Mouse (Mus musculus) lung, adult 2 months (tissue): Measurements from ENCODE around the gene Ankrd12. TPM values are rescaled to one million over a fixed set of nuclear protein-coding genes. Genes with fewer than 3 reads are reported as not detected.
"Not testable (repeated sequence)": the region's sequence is repeated elsewhere in the genome, so short reads cannot be mapped to it uniquely, and the experiment has no call there.

ENCODE experiments used
- DNase-seq: peaks from one replicate; pipeline ENCODE4 v3.0.0; 2022
- H3K4me1 ChIP-seq: fragments of 200-500 bp; 2 replicates; pipeline ENCODE4 v1.6.1; 2011; ENCODE audit warnings: low read length; ENCODE audit not compliant: control insufficient read depth, insufficient read depth
- H3K4me3 ChIP-seq: fragments of 200-500 bp; replicated peaks from 2 replicates; pipeline ENCODE3; 2011; ENCODE audit warnings: low read depth, mild to moderate bottlenecking, control low read depth, low read length; ENCODE audit errors: extremely low read depth
- CTCF ChIP-seq: fragments of 200-500 bp; IDR thresholded peaks from 2 replicates; pipeline ENCODE4 v1.5.1; 2011; ENCODE audit warnings: mild to moderate bottlenecking, low read length, control low read depth; ENCODE audit not compliant: insufficient read depth
- POLR2A ChIP-seq: fragments of 200-500 bp; IDR thresholded peaks from 2 replicates; pipeline ENCODE4 v1.6.1; 2011; ENCODE audit warnings: low read depth, mild to moderate bottlenecking, control low read depth, low read length, borderline replicate concordance; ENCODE audit errors: extremely low read depth
- WGBS: fragments of 180-500 bp; shearing (Covaris S2); methylation state at CpG from one replicate; pipeline ENCODE4 v1.1.7; 2018; 5-methylcytosine and 5-hydroxymethylcytosine counted together
- polyA plus RNA-seq: library from polyadenylated mRNA; depleted of rRNA; stranded (reverse); fragments of >200 nt; gene quantifications from 2 replicates; pipeline ENCODE4 v1.2.3, GENCODE M21; 2012

Gene Ankrd12
- polyA plus RNA-seq, 1 experiment = 5.4 TPM

DNA sequence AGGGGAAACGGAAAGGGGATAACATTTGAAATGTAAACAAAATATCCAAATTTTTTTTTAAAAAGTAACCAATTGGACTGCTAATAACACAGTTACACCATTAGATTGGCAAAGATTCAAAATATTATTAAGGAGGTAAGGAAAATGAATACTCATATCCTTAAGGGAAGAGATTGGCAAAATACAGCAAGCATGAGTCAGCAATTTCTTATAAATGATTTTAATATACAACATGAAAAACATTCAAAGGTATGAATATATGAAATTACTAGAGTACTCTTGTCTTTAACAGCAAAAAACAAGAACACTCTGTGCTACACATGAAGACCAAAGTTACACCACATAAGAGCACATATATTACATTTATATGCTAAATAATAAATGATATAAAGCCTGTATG, 8.1 kb upstream of the Ankrd12 start:
- TF ChIP-seq POLR2A = no peak
- TF ChIP-seq CTCF = no peak
- no peak for DNase-seq
- WGBS = 65% methylated on average over 1 of the region's 1 CpGs
- Histone ChIP-seq H3K4me1 (no peaks in the 10 kb centered on the region), H3K4me3 (no peak overlapping the region)

DNA sequence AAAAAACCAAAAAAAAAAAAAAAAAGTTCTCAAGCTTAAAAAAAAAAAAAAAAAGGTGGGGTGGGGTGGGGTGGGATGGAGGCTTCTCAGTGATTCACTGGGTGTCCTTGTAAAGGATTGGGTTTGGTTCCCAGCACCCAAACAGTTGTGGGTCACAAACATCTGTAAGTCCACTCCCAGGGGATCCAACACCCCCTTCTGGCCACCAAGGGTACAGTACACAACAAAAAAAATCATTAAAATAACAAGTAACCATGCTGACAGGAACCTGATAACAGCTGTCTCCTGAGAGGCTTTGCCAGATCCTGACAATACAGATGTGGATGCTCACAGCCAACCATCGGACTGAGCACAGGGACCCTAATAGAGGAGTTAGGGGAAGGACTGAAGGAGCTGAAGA, 7.6 kb upstream of the Ankrd12 start:
- 66% methylated on average over 1 of the region's 1 CpGs for WGBS
- TF ChIP-seq CTCF (no peak), POLR2A (no peak)
- no peak for DNase-seq
- Histone ChIP-seq H3K4me3 (no peak overlapping the region), H3K4me1 (no peaks in the 10 kb centered on the region)

DNA sequence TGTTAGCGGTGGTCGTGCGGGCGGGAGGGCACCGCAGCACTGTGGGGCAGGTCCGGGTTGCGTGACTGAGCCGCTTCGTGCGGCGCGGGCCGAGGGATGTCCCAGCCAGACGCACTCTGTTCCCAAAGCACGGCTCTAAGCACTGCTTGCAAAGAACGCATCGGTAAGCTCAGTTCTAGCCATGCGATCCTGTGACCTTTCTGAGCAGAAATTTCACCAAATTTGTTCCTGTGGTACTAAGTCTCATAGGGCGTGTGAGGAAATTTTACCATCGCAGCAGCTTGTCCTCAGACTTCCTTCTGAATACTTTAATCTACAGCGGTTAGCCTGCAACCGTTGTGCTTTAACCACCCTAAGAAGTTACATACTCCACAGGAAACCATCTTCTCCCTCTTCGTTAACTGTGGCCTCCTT, 555 bp upstream of the Ankrd12 start:
- Histone ChIP-seq H3K4me1 (no peaks in the 10 kb centered on the region), H3K4me3 (peak overlapping the region; percentile 67)
- TF ChIP-seq POLR2A (no peak), CTCF (no peak)
- no peak for DNase-seq
- 0% methylated on average over 23 of the region's 23 CpGs for WGBS

GRCm38 (mm10) chr17:66076174-66076927, 538 bp downstream of the Ankrd12 start:
- under 1% methylated on average over 73 of the region's 95 CpGs for WGBS
- TF ChIP-seq POLR2A (no peak), CTCF (no peak)
- Histone ChIP-seq H3K4me3 (peak overlapping the region; percentile 67), H3K4me1 (no peaks in the 10 kb centered on the region)
- peak; percentile 57 for DNase-seq

DNA sequence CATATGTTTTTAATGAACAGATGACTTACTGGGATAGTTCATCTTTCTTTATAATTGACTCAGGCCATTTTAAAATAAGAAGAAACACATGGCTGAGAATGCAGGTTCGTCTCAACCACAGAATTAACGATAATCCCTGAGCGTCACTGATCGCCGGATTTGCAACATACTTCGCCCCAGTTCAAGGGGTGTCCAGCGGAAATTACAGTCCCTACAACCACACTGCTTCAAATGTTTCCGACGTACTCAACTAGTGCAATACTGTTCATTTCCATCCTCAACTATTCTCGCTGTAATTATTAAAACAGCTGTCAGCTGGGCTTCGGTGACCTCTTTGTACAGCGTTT, 1.1 kb downstream of the Ankrd12 start:
- H3K4me1 ChIP-seq = no peaks in the 10 kb centered on the region
- no peak for DNase-seq
- WGBS = 2% methylated on average over 12 of the region's 12 CpGs
- H3K4me3 ChIP-seq = peak overlapping the region; percentile 67
- TF ChIP-seq CTCF = no peak
- TF ChIP-seq POLR2A = no peak

- no peak for DNase-seq
- Histone ChIP-seq H3K4me1 (no peaks in the 10 kb centered on the region), H3K4me3 (no peak overlapping the region)
- WGBS = 81% methylated on average over 7 of the region's 7 CpGs
- TF ChIP-seq POLR2A (no peak), CTCF (no peak)
Measured at GRCm38 (mm10) chr17:66073971-66074370, 2.9 kb downstream of the Ankrd12 start.

DNA sequence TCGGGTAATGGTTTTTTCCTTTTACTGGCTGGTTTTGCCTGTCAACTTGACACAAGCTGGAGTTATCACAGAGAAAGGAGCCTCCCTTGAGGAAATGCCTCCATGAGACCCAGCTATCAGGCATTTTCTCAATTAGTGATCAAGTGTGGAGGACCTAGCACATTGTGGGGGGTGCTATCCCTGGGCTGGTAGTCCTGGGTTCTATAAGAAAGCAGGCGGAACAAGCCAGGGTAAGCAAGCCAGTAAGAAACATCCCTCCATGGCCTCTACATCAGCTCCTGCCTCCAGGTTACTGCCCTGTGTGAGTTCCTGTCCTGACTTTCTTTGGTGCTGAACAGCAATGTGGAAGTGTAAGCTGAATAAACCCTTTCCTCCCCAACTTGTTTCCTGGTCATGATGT, 7.9 kb downstream of the Ankrd12 start:
- not testable (repeated sequence) for DNase-seq, H3K4me3 ChIP-seq, H3K4me1 ChIP-seq
- 94% methylated on average over 2 of the region's 2 CpGs for WGBS

- no peaks in the 10 kb centered on the region; the same call in 1 of the 2 replicates for H3K4me1 ChIP-seq
- 77% methylated on average over 4 of the region's 4 CpGs for WGBS
- TF ChIP-seq POLR2A = no peak
- no peak for TF ChIP-seq CTCF
- H3K4me3 ChIP-seq = no peak overlapping the region
- no peak for DNase-seq
Measured at GRCm38 (mm10) chr17:66065115-66065514, 11.8 kb downstream of the Ankrd12 start.

DNA sequence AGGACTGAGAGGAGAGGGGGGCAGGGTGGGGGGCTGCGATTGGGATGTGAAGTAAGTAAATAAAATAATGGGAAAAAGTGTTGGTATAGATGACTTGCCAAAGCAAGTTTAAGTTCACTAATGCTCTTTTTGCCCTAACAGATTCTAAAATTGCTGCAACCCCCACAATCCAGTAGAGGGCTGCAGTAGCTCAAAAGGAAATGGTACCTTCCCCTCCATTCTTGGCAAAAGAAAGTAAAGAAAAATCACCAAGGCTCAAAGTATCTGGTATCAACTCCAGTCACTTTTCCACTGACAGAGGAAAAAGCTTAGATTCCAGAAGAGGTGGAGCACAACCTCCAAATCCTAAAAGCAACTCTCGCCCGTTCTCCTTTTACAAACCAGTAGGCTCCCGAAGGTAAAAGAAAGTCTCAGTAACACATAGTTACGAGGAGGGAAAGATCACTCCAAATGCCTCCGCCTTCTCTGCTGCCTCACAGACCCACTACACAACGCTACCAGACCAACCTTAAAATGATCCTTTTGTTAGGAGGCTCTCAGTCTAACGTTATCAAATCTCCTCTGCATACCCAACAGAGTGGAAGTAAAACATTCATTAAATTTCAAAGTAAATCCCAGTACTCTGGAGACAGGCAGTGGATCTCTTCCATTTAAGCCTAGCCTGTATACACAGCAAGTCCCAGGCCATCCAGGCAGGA, 15.5 kb downstream of the Ankrd12 start:
- no peak for TF ChIP-seq POLR2A
- Histone ChIP-seq H3K4me1 (no peaks in the 10 kb centered on the region; the same call in 1 of the 2 replicates), H3K4me3 (no peak overlapping the region)
- 55% methylated on average over 8 of the region's 8 CpGs for WGBS
- no peak for DNase-seq

- no peak for DNase-seq
- Histone ChIP-seq H3K4me1 (no peaks in the 10 kb centered on the region; the same call in none of the 2 replicates), H3K4me3 (no peak overlapping the region)
- no peak for TF ChIP-seq CTCF
- TF ChIP-seq POLR2A = no peak
- WGBS = 82% methylated on average over 4 of the region's 4 CpGs
Measured at GRCm38 (mm10) chr17:66058160-66058559, 18.7 kb downstream of the Ankrd12 start.
